Comparison of ENCODE assay signal across 8 mouse cellular contexts in the genomic region with DNA sequence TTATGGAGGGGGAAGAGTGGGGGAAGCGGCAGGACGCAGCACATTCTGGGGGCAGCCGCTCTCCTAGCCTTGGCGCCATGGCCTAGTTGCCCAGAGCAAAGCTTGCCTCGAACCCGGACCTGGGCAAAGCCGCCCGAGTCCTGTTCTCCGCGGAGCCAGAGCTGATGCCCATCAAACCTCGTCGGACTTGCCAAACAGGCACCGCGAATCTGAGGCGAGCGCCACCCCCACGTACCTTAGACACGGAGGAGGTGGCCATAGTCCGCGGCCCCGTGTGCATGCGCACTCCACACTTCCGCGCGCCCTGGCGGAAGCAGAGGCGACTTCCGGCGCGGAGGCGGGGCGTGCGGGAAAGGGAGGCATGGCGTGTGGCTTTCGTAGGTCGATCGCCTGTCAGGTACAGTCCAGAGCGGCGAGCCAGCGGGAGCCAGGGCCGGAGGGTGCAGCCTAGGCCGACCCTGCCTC. TPM values are rescaled to one million over a fixed set of nuclear protein-coding genes. Genes with fewer than 3 reads are reported as not detected.
A peak's percentile ranks its signal among the peaks of the same experiment; 100 is the strongest.
DNase-seq lines count a peak whose midpoint lies in the region; ATAC-seq and TF ChIP-seq lines count a peak whose summit lies in the region.

A gene (minus strand): TSS at position 315 of the 465 bp plus-strand sequence.
A gene (plus strand): TSS at position 328 of the 465 bp plus-strand sequence.

- peak within 1 kb of the TSS; percentile 76 for H3K4me3 ChIP-seq in C2C12 (ENCODE audit: insufficient read depth, poor library complexity, severe bottlenecking)
- peak within 1 kb of the TSS; percentile 97 for H3K4me3 ChIP-seq in erythroblast, embryonic 14.5 days (replicated peaks)
- H3K4me3 ChIP-seq in heart, embryonic 12.5 days = peak within 1 kb of the TSS; percentile 96
- H3K4me3 ChIP-seq in kidney, postnatal 0 days (replicated peaks; ENCODE audit: low read depth, low read length) = peak within 1 kb of the TSS; percentile 83
- peak within 1 kb of the TSS; percentile 85 for H3K4me3 ChIP-seq in liver, embryonic 11.5 days (ENCODE audit: low read depth, low read length)
- H3K4me3 ChIP-seq in stomach, embryonic 14.5 days (ENCODE audit: low read depth, low read length) = peak within 1 kb of the TSS; percentile 71

- peaks cover 56% of the 10 kb centered on the region for H3K79me2 ChIP-seq in C2C12 (ENCODE audit: control insufficient read depth, insufficient read depth)

- peak; percentile 81 for TF ChIP-seq POLR2A in brain, embryonic 14.5 days (IDR thresholded peaks at IDR 0.05; ENCODE audit: borderline replicate concordance, extremely low read depth, insufficient read depth, insufficient read length, poor library complexity, severe bottlenecking)

- H3K4me1 ChIP-seq in erythroblast, embryonic 14.5 days (ENCODE audit: control insufficient read depth) = peaks cover 38% of the 10 kb centered on the region
- H3K4me1 ChIP-seq in heart, embryonic 12.5 days (replicated peaks) = peaks cover 21% of the 10 kb centered on the region
- H3K4me1 ChIP-seq in kidney, postnatal 0 days (replicated peaks; ENCODE audit: insufficient read depth, low read length) = peaks cover 13% of the 10 kb centered on the region
- H3K4me1 ChIP-seq in liver, embryonic 11.5 days (replicated peaks; ENCODE audit: control insufficient read depth, insufficient read depth, low read length) = peaks cover 11% of the 10 kb centered on the region; the same call in 1 of the 2 replicates
- peaks cover 16% of the 10 kb centered on the region for H3K4me1 ChIP-seq in stomach, embryonic 14.5 days (ENCODE audit: control insufficient read depth, insufficient read depth, low read length)

- no peak for TF ChIP-seq CTCF in C2C12 (IDR thresholded peaks at IDR 0.05; ENCODE audit: control insufficient read depth, insufficient read depth, insufficient read length)
- no peak for TF ChIP-seq CTCF in brain, embryonic 14.5 days (IDR thresholded peaks at IDR 0.05; ENCODE audit: borderline replicate concordance, extremely low read depth, insufficient read depth, insufficient read length)
- TF ChIP-seq CTCF in kidney, postnatal 0 days (IDR thresholded peaks at IDR 0.05; ENCODE audit: low read depth) = peak; percentile 35; the same call in 1 of the 2 replicates

- under 1% methylated on average over 42 of the region's 42 CpGs for WGBS in heart, embryonic 12.5 days
- under 1% methylated on average over 42 of the region's 42 CpGs for WGBS in kidney, postnatal 0 days
- WGBS in liver, embryonic 11.5 days = under 1% methylated on average over 42 of the region's 42 CpGs
- under 1% methylated on average over 42 of the region's 42 CpGs for WGBS in stomach, embryonic 14.5 days

- H3ac ChIP-seq in C2C12 (ENCODE audit: control insufficient read depth, insufficient read length, low read depth) = peak within 1 kb of the TSS; percentile 98

- peak within 1 kb of the TSS; percentile 92 for H3K27ac ChIP-seq in heart, embryonic 12.5 days (ENCODE audit: poor library complexity, severe bottlenecking)
- peak within 1 kb of the TSS; percentile 89 for H3K27ac ChIP-seq in kidney, postnatal 0 days
- H3K27ac ChIP-seq in liver, embryonic 11.5 days (ENCODE audit: low read depth, low read length) = peak within 1 kb of the TSS; percentile 70
- peak within 1 kb of the TSS; percentile 66 for H3K27ac ChIP-seq in stomach, embryonic 14.5 days (ENCODE audit: low read length)

- H3K9ac ChIP-seq in heart, embryonic 12.5 days = peak within 1 kb of the TSS; percentile 97
- H3K9ac ChIP-seq in kidney, postnatal 0 days (ENCODE audit: low read depth, low read length) = peak within 1 kb of the TSS; percentile 77
- peak within 1 kb of the TSS; percentile 94 for H3K9ac ChIP-seq in liver, embryonic 11.5 days (ENCODE audit: low read depth, low read length)
- peak within 1 kb of the TSS; percentile 62 for H3K9ac ChIP-seq in stomach, embryonic 14.5 days (replicated peaks; ENCODE audit: low read depth, low read length)

- H3K36me3 ChIP-seq in C2C12 (ENCODE audit: control insufficient read depth, insufficient read depth) = peaks cover 6% of the 10 kb centered on the region
- H3K36me3 ChIP-seq in erythroblast, embryonic 14.5 days (ENCODE audit: control insufficient read depth) = peaks cover 12% of the 10 kb centered on the region
- H3K36me3 ChIP-seq in heart, embryonic 12.5 days = peaks cover 2% of the 10 kb centered on the region; the same call in 1 of the 2 replicates
- no peaks in the 10 kb centered on the region for H3K36me3 ChIP-seq in kidney, postnatal 0 days (ENCODE audit: insufficient read depth, low read length)
- no peaks in the 10 kb centered on the region; the same call in 1 of the 2 replicates for H3K36me3 ChIP-seq in liver, embryonic 11.5 days (ENCODE audit: control insufficient read depth, insufficient read depth, low read length)
- peaks cover 3% of the 10 kb centered on the region; the same call in 1 of the 2 replicates for H3K36me3 ChIP-seq in stomach, embryonic 14.5 days (ENCODE audit: control insufficient read depth, insufficient read depth, low read length)

- H3K79me3 ChIP-seq in C2C12 (ENCODE audit: low read depth) = peaks cover 32% of the 10 kb centered on the region

- H3K4me2 ChIP-seq in heart, embryonic 12.5 days = peak within 1 kb of the TSS; percentile 91
- peak within 1 kb of the TSS; percentile 90 for H3K4me2 ChIP-seq in kidney, postnatal 0 days (ENCODE audit: low read length)
- peak within 1 kb of the TSS; percentile 84 for H3K4me2 ChIP-seq in liver, embryonic 11.5 days
- H3K4me2 ChIP-seq in stomach, embryonic 14.5 days (replicated peaks; ENCODE audit: low read depth, low read length) = peak within 1 kb of the TSS; percentile 63

- H3K9me3 ChIP-seq in erythroblast, embryonic 14.5 days (ENCODE audit: control insufficient read depth, low read length) = no peaks in the 10 kb centered on the region
- no peaks in the 10 kb centered on the region for H3K9me3 ChIP-seq in heart, embryonic 12.5 days (replicated peaks)
- no peaks in the 10 kb centered on the region for H3K9me3 ChIP-seq in kidney, postnatal 0 days (replicated peaks; ENCODE audit: low read length)
- H3K9me3 ChIP-seq in liver, embryonic 11.5 days (ENCODE audit: control insufficient read depth, low read length) = no peaks in the 10 kb centered on the region
- H3K9me3 ChIP-seq in stomach, embryonic 14.5 days (ENCODE audit: control insufficient read depth, low read depth, low read length) = no peaks in the 10 kb centered on the region

- no peaks in the 10 kb centered on the region for H3K27me3 ChIP-seq in C2C12 (ENCODE audit: control insufficient read depth, insufficient read depth, insufficient read length)
- no peaks in the 10 kb centered on the region for H3K27me3 ChIP-seq in erythroblast, embryonic 14.5 days (ENCODE audit: control insufficient read depth)
- H3K27me3 ChIP-seq in heart, embryonic 12.5 days (replicated peaks) = no peaks in the 10 kb centered on the region
- no peaks in the 10 kb centered on the region for H3K27me3 ChIP-seq in kidney, postnatal 0 days (ENCODE audit: insufficient read depth, low read length)
- H3K27me3 ChIP-seq in liver, embryonic 11.5 days (replicated peaks; ENCODE audit: control insufficient read depth, insufficient read depth, low read length) = no peaks in the 10 kb centered on the region
- no peaks in the 10 kb centered on the region for H3K27me3 ChIP-seq in stomach, embryonic 14.5 days (ENCODE audit: control insufficient read depth, insufficient read depth, low read length)

- peak; percentile 98 for ATAC-seq in heart, embryonic 12.5 days (ENCODE audit: insufficient number of reproducible peaks, low FRiP score)
- peak; percentile 98 for ATAC-seq in kidney, postnatal 0 days (replicated peaks; ENCODE audit: low FRiP score, low read depth)
- ATAC-seq in liver, embryonic 11.5 days (replicated peaks; ENCODE audit: low FRiP score) = peak; percentile 98
- ATAC-seq in stomach, embryonic 14.5 days (ENCODE audit: insufficient number of reproducible peaks, insufficient read depth, low FRiP score, low read depth) = peak; percentile 99

- DNase-seq in brain, embryonic 14.5 days (ENCODE audit: low read depth) = peak; percentile 97
- DNase-seq in kidney, postnatal 0 days (ENCODE audit: low spot score) = peak; percentile 95
- DNase-seq in liver, embryonic 11.5 days (ENCODE audit: low spot score) = peak; percentile 93
- DNase-seq in naive thymus-derived CD4-positive, alpha-beta T cell, adult 2 months (ENCODE audit: low read depth) = peak; percentile 94

TF ChIP-seq in C2C12, 6 proteins besides CTCF, POLR2A, EP300 and RAD21:
- no peak for TF ChIP-seq CEBPB (IDR thresholded peaks at IDR 0.05; ENCODE audit: low read depth)
- peak; percentile 85 for TF ChIP-seq MAX (IDR thresholded peaks at IDR 0.05)
- TF ChIP-seq MYOG (IDR thresholded peaks at IDR 0.05; ENCODE audit: control insufficient read depth, extremely low read depth, insufficient read length) = no peak
- TF ChIP-seq USF1 (IDR thresholded peaks at IDR 0.05; ENCODE audit: low read depth) = no peak

RNA-seq across cellular contexts. Expression of the first gene that starts in this region (rescaled TPM):
- polyA plus RNA-seq in C2C12 (2012; fragmentation: generic; extraction: Trizol) = 14.2 TPM
- polyA plus RNA-seq in brain, embryonic 14.5 days (2012; rRNA removed) = 58.8 and 62.7 TPM in 2 replicates
- 0.38 and 0.45 TPM in 2 replicates for polyA plus RNA-seq in erythroblast, embryonic 14.5 days (2012)
- polyA plus RNA-seq in heart, embryonic 12.5 days (2016; fragmentation: Nextera tagmentation; extraction: Ambion mirVana) = 76.2 and 82.2 TPM in 2 replicates
- 64.1 and 67.0 TPM in 2 replicates for polyA plus RNA-seq in kidney, postnatal 0 days (2015; fragmentation: Nextera tagmentation; extraction: Ambion mirVana)
- 116 and 130 TPM in 2 replicates for polyA plus RNA-seq in liver, embryonic 11.5 days (2014; fragmentation: Nextera tagmentation; extraction: Ambion mirVana)
- 102 and 105 TPM in 2 replicates for polyA plus RNA-seq in stomach, embryonic 14.5 days (2014; fragmentation: Nextera tagmentation; extraction: Ambion mirVana)

RNA-seq across cellular contexts. Expression of the second gene that starts in this region (rescaled TPM):
- 9.7 TPM for polyA plus RNA-seq in C2C12 (2012; fragmentation: generic; extraction: Trizol)
- 27.3 and 36.0 TPM in 2 replicates for polyA plus RNA-seq in brain, embryonic 14.5 days (2012; rRNA removed)
- polyA plus RNA-seq in erythroblast, embryonic 14.5 days (2012) = 0.07 and 0.14 TPM in 2 replicates
- 53.7 and 62.1 TPM in 2 replicates for polyA plus RNA-seq in heart, embryonic 12.5 days (2016; fragmentation: Nextera tagmentation; extraction: Ambion mirVana)
- 59.6 and 67.4 TPM in 2 replicates for polyA plus RNA-seq in kidney, postnatal 0 days (2015; fragmentation: Nextera tagmentation; extraction: Ambion mirVana)
- 70.9 and 85.1 TPM in 2 replicates for polyA plus RNA-seq in liver, embryonic 11.5 days (2014; fragmentation: Nextera tagmentation; extraction: Ambion mirVana)
- 67.5 and 68.1 TPM in 2 replicates for polyA plus RNA-seq in stomach, embryonic 14.5 days (2014; fragmentation: Nextera tagmentation; extraction: Ambion mirVana)

Comparison
In these comparisons a context has a peak if more than half of its experiments do, and no peak if none do; other contexts are left out.
1. Peak in every context shown above with its lines: DNase-seq, ATAC-seq, H3K4me3 ChIP-seq and H3K27ac ChIP-seq.
2. RNA of the first gene that starts in this region (polyA plus RNA-seq): 116 to 130 TPM in liver, embryonic 11.5 days, 102 to 105 TPM in stomach, embryonic 14.5 days, 76.2 to 82.2 TPM in heart, embryonic 12.5 days, 64.1 to 67.0 TPM in kidney, postnatal 0 days, 58.8 to 62.7 TPM in brain, embryonic 14.5 days and 14.2 TPM in C2C12 (single experiment); 0.38 to 0.45 TPM in erythroblast, embryonic 14.5 days; every median in the first group is over 10 times any median in the second.